In genomic region chr12:95765255-95765654, GRCm38 (mm10) we compare ENCODE assay signal across 25 mouse cellular contexts.
DNase-seq lines count a peak whose midpoint lies in the region; ATAC-seq and TF ChIP-seq lines count a peak whose summit lies in the region.
"Had no signal": no experiment of that assay in that cellular context is flagged by ENCODE, and none has a peak within 500 bp of the region (broad histone marks: within the 10 kb centered on the region; RNA-seq: fewer than 3 reads in every experiment).

No protein-coding gene starts in this region.

- TF ChIP-seq CTCF in C2C12 (IDR thresholded peaks at IDR 0.05; ENCODE audit: control insufficient read depth, insufficient read depth, insufficient read length) = no peak
- no peak for TF ChIP-seq CTCF in embryonic fibroblast, embryonic 13.5 days (IDR thresholded peaks at IDR 0.05; ENCODE audit: borderline replicate concordance, insufficient read depth, low read length)

- H3K4me3 ChIP-seq in C2C12 (ENCODE audit: insufficient read depth, poor library complexity, severe bottlenecking) (no peak overlapping the region), myocyte (no peak overlapping the region)
- no peak overlapping the region for H3K4me3 ChIP-seq in embryonic fibroblast, embryonic 13.5 days (ENCODE audit: insufficient read depth, low read length)
- no peak overlapping the region for H3K4me3 ChIP-seq in intestine, embryonic 15.5 days (replicated peaks)
- H3K4me3 ChIP-seq: embryonic facial prominence, embryonic 10.5 days; embryonic facial prominence, embryonic 12.5 days; erythroblast, embryonic 14.5 days; forebrain, embryonic 13.5 days; forebrain, embryonic 15.5 days had no signal

- no peaks in the 10 kb centered on the region for H3K36me3 ChIP-seq in C2C12 (ENCODE audit: control insufficient read depth, insufficient read depth)
- no peaks in the 10 kb centered on the region for H3K36me3 ChIP-seq in myocyte (ENCODE audit: control insufficient read depth, insufficient read depth)
- H3K36me3 ChIP-seq in intestine, embryonic 15.5 days = no peaks in the 10 kb centered on the region
- H3K36me3 ChIP-seq: embryonic facial prominence, embryonic 12.5 days; forebrain, embryonic 15.5 days had no signal

- peaks cover 69% of the 10 kb centered on the region for H3K79me2 ChIP-seq in C2C12 (ENCODE audit: control insufficient read depth, insufficient read depth)
- peaks cover 38% of the 10 kb centered on the region for H3K79me2 ChIP-seq in myocyte (ENCODE audit: control insufficient read depth, insufficient read depth)

- H3K27ac ChIP-seq in embryonic fibroblast, embryonic 13.5 days (ENCODE audit: insufficient read depth, low read length) = peak overlapping the region; percentile 99
- no peak overlapping the region for H3K27ac ChIP-seq in intestine, embryonic 15.5 days
- H3K27ac ChIP-seq: embryonic facial prominence, embryonic 10.5 days; embryonic facial prominence, embryonic 12.5 days; forebrain, embryonic 13.5 days; forebrain, embryonic 15.5 days had no signal

- WGBS in intestine, embryonic 15.5 days = 90% methylated on average over 4 of the region's 4 CpGs

- H3K27me3 ChIP-seq in C2C12 (ENCODE audit: control insufficient read depth, insufficient read depth, insufficient read length) (no peaks in the 10 kb centered on the region), myocyte (ENCODE audit: control insufficient read depth, insufficient read depth, insufficient read length) (no peaks in the 10 kb centered on the region)
- H3K27me3 ChIP-seq in intestine, embryonic 15.5 days (replicated peaks) = no peaks in the 10 kb centered on the region
- H3K27me3 ChIP-seq: embryonic facial prominence, embryonic 12.5 days; forebrain, embryonic 13.5 days; forebrain, embryonic 15.5 days; Patski had no signal

- DNase-seq in 3T3-L1 (ENCODE audit: low read depth, low spot score) = peak; percentile 72
- no peak for DNase-seq in gastrocnemius, postnatal 10 days
- DNase-seq in thymus, postnatal 25 days = no peak
- DNase-seq in urinary bladder, postnatal 14 days (ENCODE audit: low spot score) = no peak
- DNase-seq: adrenal gland, adult 8-10 months; adrenal gland, postnatal 14 days; adrenal gland, postnatal 36 days; B cell, adult 2 months; cerebellum, adult 11-12 months; cerebellum, adult 2 months; cerebellum, adult 9-10 months; cerebellum, postnatal 10 days; cerebellum, postnatal 25 days; forebrain, postnatal 0 days had no signal

- TF ChIP-seq POLR2A in embryonic fibroblast, embryonic 13.5 days (IDR thresholded peaks at IDR 0.05; ENCODE audit: low read depth, low read length) = no peak
- TF ChIP-seq POLR2A in myocyte (IDR thresholded peaks at IDR 0.05; ENCODE audit: insufficient read length, low read depth) = no peak

- H3K9me3 ChIP-seq in intestine, embryonic 15.5 days = no peaks in the 10 kb centered on the region
- H3K9me3 ChIP-seq: embryonic facial prominence, embryonic 10.5 days; embryonic facial prominence, embryonic 12.5 days; forebrain, embryonic 13.5 days; forebrain, embryonic 15.5 days had no signal

- H3ac ChIP-seq in C2C12 (ENCODE audit: control insufficient read depth, insufficient read length, low read depth) = no peak overlapping the region
- H3ac ChIP-seq in myocyte (ENCODE audit: control insufficient read depth, insufficient read length) = no peak overlapping the region

- H3K9ac ChIP-seq in intestine, embryonic 15.5 days = no peak overlapping the region
- H3K9ac ChIP-seq: embryonic facial prominence, embryonic 12.5 days; forebrain, embryonic 13.5 days; forebrain, embryonic 15.5 days; forebrain, postnatal 0 days had no signal

- H3K4me1 ChIP-seq in embryonic fibroblast, embryonic 13.5 days (ENCODE audit: control insufficient read depth, insufficient read depth, low read length) = peaks cover 11% of the 10 kb centered on the region
- no peaks in the 10 kb centered on the region for H3K4me1 ChIP-seq in intestine, embryonic 15.5 days (replicated peaks)
- H3K4me1 ChIP-seq: embryonic facial prominence, embryonic 10.5 days; embryonic facial prominence, embryonic 12.5 days; forebrain, embryonic 15.5 days had no signal

- no peak for ATAC-seq in intestine, embryonic 15.5 days
- ATAC-seq: activated CD4-positive, CD25-positive, alpha-beta regulatory T cell, adult 4 months; forebrain, embryonic 13.5 days; forebrain, embryonic 15.5 days; forebrain, postnatal 0 days; Patski had no signal

- peaks cover 18% of the 10 kb centered on the region for H3K79me3 ChIP-seq in C2C12 (ENCODE audit: low read depth)

- peak overlapping the region; percentile 58 for H3K4me2 ChIP-seq in myocyte (ENCODE audit: low read depth)
- no peak overlapping the region for H3K4me2 ChIP-seq in intestine, embryonic 15.5 days (replicated peaks)
- H3K4me2 ChIP-seq: embryonic facial prominence, embryonic 12.5 days; forebrain, embryonic 13.5 days; forebrain, embryonic 15.5 days had no signal

TF ChIP-seq in C2C12, 6 proteins besides CTCF, POLR2A, EP300 and RAD21:
- TF ChIP-seq MYOG (IDR thresholded peaks at IDR 0.05; ENCODE audit: control insufficient read depth, extremely low read depth, insufficient read length) (no peak), FOSL1 (IDR thresholded peaks at IDR 0.05; ENCODE audit: insufficient read depth, low read length, poor library complexity, severe bottlenecking) (peak; percentile 77), USF1 (IDR thresholded peaks at IDR 0.05; ENCODE audit: low read depth) (peak; percentile 29), CEBPB (IDR thresholded peaks at IDR 0.05; ENCODE audit: low read depth) (no peak), MAX (IDR thresholded peaks at IDR 0.05) (no peak), MYOD1 (IDR thresholded peaks at IDR 0.05; ENCODE audit: control insufficient read depth, insufficient read length, low read depth) (peak; percentile 84)

TF ChIP-seq in myocyte, 11 proteins besides CTCF, POLR2A, EP300 and RAD21:
- peak; percentile 36 for TF ChIP-seq USF1 (IDR thresholded peaks at IDR 0.05; ENCODE audit: low read depth)
- TF ChIP-seq E2F4 (IDR thresholded peaks at IDR 0.05; ENCODE audit: insufficient read depth) = no peak
- peak; percentile 15 to 54 (median 39) for TF ChIP-seq MYOD1 (IDR thresholded peaks at IDR 0.05; ENCODE audit: control insufficient read depth in 1 of 3, insufficient read length in 2 of 3, low read depth in 2 of 3)
